Mouse (Mus musculus): ENCODE data around the gene Rnf187.
A peak's percentile ranks its signal among the peaks of the same experiment; 100 is the strongest.

Gene Rnf187

GRCm38 (mm10) chr11:58965001-58965760 is 26.5 kb upstream of the Rnf187 start:
- DNase-seq = peak in 1 of 2 experiments; percentile 61

GRCm38 (mm10) chr11:58964216-58964615 is 25.5 kb upstream of the Rnf187 start:
- DNase-seq = no peak

- peak; percentile 68 to 80 for DNase-seq
Observed at GRCm38 (mm10) chr11:58963543-58963942, 24.8 kb upstream of the Rnf187 start.

GRCm38 (mm10) chr11:58961364-58962177 is 22.9 kb upstream of the Rnf187 start:
- DNase-seq = peak in 1 of 2 experiments; percentile 28

- DNase-seq = peak; percentile 80 to 87
Observed at GRCm38 (mm10) chr11:58959921-58960465, 21.3 kb upstream of the Rnf187 start.

GRCm38 (mm10) chr11:58959186-58959825 is 20.6 kb upstream of the Rnf187 start:
- no peak for DNase-seq

- no peak for DNase-seq
Observed at GRCm38 (mm10) chr11:58958536-58958935, 19.8 kb upstream of the Rnf187 start.

GRCm38 (mm10) chr11:58957226-58957914 is 18.7 kb upstream of the Rnf187 start:
- no peak for DNase-seq

- no peak for DNase-seq
Observed at GRCm38 (mm10) chr11:58955868-58956257, 17.1 kb upstream of the Rnf187 start.

- DNase-seq = peak; percentile 44 to 59
Observed at GRCm38 (mm10) chr11:58955143-58955867, 16.6 kb upstream of the Rnf187 start.

GRCm38 (mm10) chr11:58954420-58955142 is 15.9 kb upstream of the Rnf187 start, which contains the start of the genes Hist3h2a and Trim17:
Gene Hist3h2a (plus strand): TSS chr11:58954685.
Gene Trim17 (plus strand): TSS chr11:58954685.
- DNase-seq = peak; percentile 88 to 94

- DNase-seq = peak in 1 of 2 experiments; percentile 65
Observed at GRCm38 (mm10) chr11:58954170-58954419, 15.4 kb upstream of the Rnf187 start.

GRCm38 (mm10) chr11:58953351-58954169 is 14.8 kb upstream of the Rnf187 start:
- peak in 1 of 2 experiments; percentile 39 for DNase-seq

- no peak for DNase-seq
Observed at GRCm38 (mm10) chr11:58951210-58951609, 12.5 kb upstream of the Rnf187 start.

- peak; percentile 40 to 55 for DNase-seq
Observed at GRCm38 (mm10) chr11:58949480-58950431, 11.0 kb upstream of the Rnf187 start.

GRCm38 (mm10) chr11:58948542-58949479 is 10.1 kb upstream of the Rnf187 start, which contains the start of gene Hist3h2ba:
Gene Hist3h2ba (plus strand): TSS chr11:58948920.
- DNase-seq = peak; percentile 63 to 77

GRCm38 (mm10) chr11:58947798-58948528 is 9.2 kb upstream of the Rnf187 start:
- DNase-seq = peak; percentile 41 to 54
